Mouse (Mus musculus) urinary bladder, postnatal 36 days (tissue): ENCODE measurements around the gene Psen2.
A peak's percentile ranks its signal among the peaks of the same experiment; 100 is the strongest.

Source experiments
- DNase-seq, 2 experiments: peaks; one replicate each; pipeline ENCODE4 v3.0.0; 2022; ENCODE audit warnings: low spot score in 2 of 2, mixed read lengths in 1 of 2

The Psen2 gene

GRCm38 (mm10) chr1:180274725-180275308 is 11.6 kb upstream of the Psen2 start:
- peak in 1 of 2 experiments; percentile 27 for DNase-seq

- no peak for DNase-seq
Measured at GRCm38 (mm10) chr1:180269033-180269432, 5.8 kb upstream of the Psen2 start.

- peak; percentile 86 to 90 for DNase-seq
Measured at GRCm38 (mm10) chr1:180268249-180269031, 5.2 kb upstream of the Psen2 start.

GRCm38 (mm10) chr1:180267151-180267550 is 3.9 kb upstream of the Psen2 start:
- no peak for DNase-seq

- DNase-seq = peak in 1 of 2 experiments; percentile 43
Measured at GRCm38 (mm10) chr1:180265399-180265798, 2.2 kb upstream of the Psen2 start.

- no peak for DNase-seq
Measured at GRCm38 (mm10) chr1:180264851-180265250, 1.6 kb upstream of the Psen2 start.

GRCm38 (mm10) chr1:180264389-180264788 is 1.2 kb upstream of the Psen2 start:
- DNase-seq = no peak

- no peak for DNase-seq
Measured at GRCm38 (mm10) chr1:180261857-180262570, 1.2 kb downstream of the Psen2 start.

- no peak for DNase-seq
Measured at GRCm38 (mm10) chr1:180261415-180261814, 1.8 kb downstream of the Psen2 start.

GRCm38 (mm10) chr1:180260886-180261285 is 2.4 kb downstream of the Psen2 start:
- no peak for DNase-seq

- DNase-seq = no peak
Measured at GRCm38 (mm10) chr1:180259753-180260152, 3.5 kb downstream of the Psen2 start.

GRCm38 (mm10) chr1:180257446-180257845 is 5.8 kb downstream of the Psen2 start:
- no peak for DNase-seq

GRCm38 (mm10) chr1:180256866-180257265 is 6.4 kb downstream of the Psen2 start:
- DNase-seq = no peak

GRCm38 (mm10) chr1:180256138-180256674 is 7.0 kb downstream of the Psen2 start:
- DNase-seq = peak; percentile 97 to 98

GRCm38 (mm10) chr1:180255294-180256117 is 7.7 kb downstream of the Psen2 start:
- DNase-seq = peak; percentile 41 to 49

- no peak for DNase-seq
Measured at GRCm38 (mm10) chr1:180254316-180254715, 8.9 kb downstream of the Psen2 start.

- no peak for DNase-seq
Measured at GRCm38 (mm10) chr1:180252656-180253190, 10.5 kb downstream of the Psen2 start.

GRCm38 (mm10) chr1:180251176-180252048 is 11.8 kb downstream of the Psen2 start:
- no peak for DNase-seq

- DNase-seq = no peak
Measured at GRCm38 (mm10) chr1:180250441-180250830, 12.8 kb downstream of the Psen2 start.
